Mouse (Mus musculus) left cerebral cortex, adult 18-20 months (tissue): ENCODE data around the gene Aplnr. TPM values are rescaled to one million over a fixed set of nuclear protein-coding genes. Genes with fewer than 3 reads are reported as not detected.

ENCODE experiments used
- DNase-seq, 2 experiments: peaks; one replicate each; pipeline ENCODE4 v3.0.0; 2021 to 2022; ENCODE audit warnings: low spot score in 2 of 2, mixed read lengths in 1 of 2
- total RNA-seq, 2 experiments: library from RNA; stranded (reverse); gene quantifications; 2 replicates each; pipeline ENCODE4 v1.2.3; 2021

Aplnr gene
- total RNA-seq, 2 experiments from 2014 or later: 0.09 to 0.12 TPM

- no peak for DNase-seq
Observed at GRCm38 (mm10) chr2:85173545-85173944, 37.5 kb downstream of the Aplnr start.

- DNase-seq: no peak
Observed at GRCm38 (mm10) chr2:85178139-85178800, 42.2 kb downstream of the Aplnr start.

- no peak for DNase-seq
Observed at GRCm38 (mm10) chr2:85187582-85188151, 51.6 kb downstream of the Aplnr start.

Other genes with a start within 250 kb of the Aplnr start
- 10 to 100 TPM; 91.9 to 95.9 TPM for gene Rtn4rl2, start 249.5 kb upstream of the Aplnr start, total RNA-seq
- under 1 TPM; 0.19 to 0.33 TPM for gene Slc43a3, start 199.6 kb upstream of the Aplnr start, total RNA-seq
- gene Prg2, start 155.8 kb upstream of the Aplnr start, total RNA-seq: not detected
- gene Prg3, start 148.0 kb upstream of the Aplnr start, total RNA-seq: not detected
- gene Ssrp1, start 99.0 kb upstream of the Aplnr start, total RNA-seq: 100 to 1,000 TPM; 105 to 109 TPM
- 1 to 10 TPM; 1.9 to 2.1 TPM for gene P2rx3, start 98.8 kb upstream of the Aplnr start, total RNA-seq
- 100 to 1,000 TPM; 128 to 136 TPM for gene Tnks1bp1, start 88.2 kb upstream of the Aplnr start, total RNA-seq
- gene Lrrc55, start 61.0 kb downstream of the Aplnr start, total RNA-seq: 10 to 100 TPM; 27.2 to 36.9 TPM
- gene Olfr987, start 203.1 kb downstream of the Aplnr start, total RNA-seq: not detected
- gene Olfr988, start 227.0 kb downstream of the Aplnr start, total RNA-seq: not detected